Mouse (Mus musculus): ENCODE measurements around the gene Whrn. TPM values are rescaled to one million over a fixed set of nuclear protein-coding genes. Genes with fewer than 3 reads are reported as not detected.

Whrn gene
- polyA plus RNA-seq, 1 experiment from 2014 or later: 4.7 TPM

GRCm38 (mm10) chr4:63414951-63415350, 80.8 kb downstream of the Whrn start:
- no peak overlapping the region for H3K4me2 ChIP-seq
- peaks cover 6% of the 10 kb centered on the region; the same call in 1 of the 2 replicates for H3K4me1 ChIP-seq (ENCODE audit: control insufficient read depth, insufficient read depth, low read length)
- H3K36me3 ChIP-seq (ENCODE audit: control insufficient read depth, insufficient read depth, low read length): no peaks in the 10 kb centered on the region
- no peaks in the 10 kb centered on the region for H3K9me3 ChIP-seq (replicated peaks; ENCODE audit: control insufficient read depth, low read length)
- no peaks in the 10 kb centered on the region for H3K27me3 ChIP-seq (ENCODE audit: control insufficient read depth, insufficient read depth, low read length)
- H3K4me3 ChIP-seq (ENCODE audit: low read depth, low read length): no peak overlapping the region
- 70% methylated on average over 5 of the region's 5 CpGs for WGBS (ENCODE audit: insufficient replicate concordance)
- no peak overlapping the region for H3K27ac ChIP-seq (ENCODE audit: low read depth, low read length)
- ATAC-seq (replicated peaks; ENCODE audit: insufficient number of reproducible peaks, low FRiP score, low TSS enrichment): no peak
- H3K9ac ChIP-seq (ENCODE audit: low read depth, low read length): no peak overlapping the region

GRCm38 (mm10) chr4:63411222-63411621, 84.6 kb downstream of the Whrn start:
- Histone ChIP-seq H3K27ac (ENCODE audit: low read depth, low read length) (no peak overlapping the region), H3K4me1 (ENCODE audit: control insufficient read depth, insufficient read depth, low read length) (peaks cover 8% of the 10 kb centered on the region), H3K36me3 (ENCODE audit: control insufficient read depth, insufficient read depth, low read length) (no peaks in the 10 kb centered on the region), H3K9ac (ENCODE audit: low read depth, low read length) (no peak overlapping the region), H3K9me3 (replicated peaks; ENCODE audit: control insufficient read depth, low read length) (no peaks in the 10 kb centered on the region), H3K4me3 (ENCODE audit: low read depth, low read length) (no peak overlapping the region), H3K27me3 (ENCODE audit: control insufficient read depth, insufficient read depth, low read length) (no peaks in the 10 kb centered on the region; the same call in 1 of the 2 replicates), H3K4me2 (no peak overlapping the region; the same call in 1 of the 2 replicates)
- 61% methylated on average over 5 of the region's 5 CpGs for WGBS (ENCODE audit: insufficient replicate concordance)
- no peak for ATAC-seq (replicated peaks; ENCODE audit: insufficient number of reproducible peaks, low FRiP score, low TSS enrichment)

GRCm38 (mm10) chr4:63410583-63410934, 85.2 kb downstream of the Whrn start:
- Histone ChIP-seq H3K27me3 (ENCODE audit: control insufficient read depth, insufficient read depth, low read length) (no peaks in the 10 kb centered on the region; the same call in 1 of the 2 replicates), H3K9me3 (replicated peaks; ENCODE audit: control insufficient read depth, low read length) (no peaks in the 10 kb centered on the region), H3K9ac (ENCODE audit: low read depth, low read length) (peak overlapping the region; percentile 48), H3K4me3 (ENCODE audit: low read depth, low read length) (peak overlapping the region; percentile 58), H3K4me1 (ENCODE audit: control insufficient read depth, insufficient read depth, low read length) (peaks cover 8% of the 10 kb centered on the region), H3K36me3 (ENCODE audit: control insufficient read depth, insufficient read depth, low read length) (no peaks in the 10 kb centered on the region), H3K27ac (ENCODE audit: low read depth, low read length) (no peak overlapping the region), H3K4me2 (peak overlapping the region; percentile 94)
- under 1% methylated on average over 19 of the region's 19 CpGs for WGBS (ENCODE audit: insufficient replicate concordance)
- peak; percentile 85 for ATAC-seq (replicated peaks; ENCODE audit: insufficient number of reproducible peaks, low FRiP score, low TSS enrichment)

GRCm38 (mm10) chr4:63409908-63410582, 85.7 kb downstream of the Whrn start:
- WGBS (ENCODE audit: insufficient replicate concordance): under 1% methylated on average over 39 of the region's 39 CpGs
- peaks cover 13% of the 10 kb centered on the region for H3K4me1 ChIP-seq (ENCODE audit: control insufficient read depth, insufficient read depth, low read length)
- H3K9ac ChIP-seq (ENCODE audit: low read depth, low read length): peak overlapping the region; percentile 48
- no peak overlapping the region for H3K27ac ChIP-seq (ENCODE audit: low read depth, low read length)
- H3K4me2 ChIP-seq: peak overlapping the region; percentile 94
- H3K9me3 ChIP-seq (replicated peaks; ENCODE audit: control insufficient read depth, low read length): no peaks in the 10 kb centered on the region
- H3K4me3 ChIP-seq (ENCODE audit: low read depth, low read length): peak overlapping the region; percentile 58
- no peaks in the 10 kb centered on the region for H3K36me3 ChIP-seq (ENCODE audit: control insufficient read depth, insufficient read depth, low read length)
- H3K27me3 ChIP-seq (ENCODE audit: control insufficient read depth, insufficient read depth, low read length): no peaks in the 10 kb centered on the region; the same call in 1 of the 2 replicates
- ATAC-seq (replicated peaks; ENCODE audit: insufficient number of reproducible peaks, low FRiP score, low TSS enrichment): peak; percentile 49

GRCm38 (mm10) chr4:63409317-63409907, 86.4 kb downstream of the Whrn start:
- Histone ChIP-seq H3K4me2 (peak overlapping the region; percentile 94), H3K9me3 (replicated peaks; ENCODE audit: control insufficient read depth, low read length) (no peaks in the 10 kb centered on the region), H3K9ac (ENCODE audit: low read depth, low read length) (peak overlapping the region; percentile 48; the same call in 1 of the 2 replicates), H3K4me1 (ENCODE audit: control insufficient read depth, insufficient read depth, low read length) (peaks cover 19% of the 10 kb centered on the region), H3K27me3 (ENCODE audit: control insufficient read depth, insufficient read depth, low read length) (no peaks in the 10 kb centered on the region; the same call in 1 of the 2 replicates), H3K36me3 (ENCODE audit: control insufficient read depth, insufficient read depth, low read length) (no peaks in the 10 kb centered on the region), H3K27ac (ENCODE audit: low read depth, low read length) (no peak overlapping the region), H3K4me3 (ENCODE audit: low read depth, low read length) (peak overlapping the region; percentile 58)
- ATAC-seq (replicated peaks; ENCODE audit: insufficient number of reproducible peaks, low FRiP score, low TSS enrichment): no peak
- WGBS (ENCODE audit: insufficient replicate concordance): 4% methylated on average over 18 of the region's 18 CpGs

- Histone ChIP-seq H3K4me2 (no peak overlapping the region), H3K4me3 (ENCODE audit: low read depth, low read length) (no peak overlapping the region), H3K9ac (ENCODE audit: low read depth, low read length) (no peak overlapping the region), H3K27me3 (ENCODE audit: control insufficient read depth, insufficient read depth, low read length) (no peaks in the 10 kb centered on the region; the same call in 1 of the 2 replicates), H3K4me1 (ENCODE audit: control insufficient read depth, insufficient read depth, low read length) (peaks cover 27% of the 10 kb centered on the region), H3K36me3 (ENCODE audit: control insufficient read depth, insufficient read depth, low read length) (no peaks in the 10 kb centered on the region), H3K9me3 (replicated peaks; ENCODE audit: control insufficient read depth, low read length) (no peaks in the 10 kb centered on the region), H3K27ac (ENCODE audit: low read depth, low read length) (no peak overlapping the region)
- ATAC-seq (replicated peaks; ENCODE audit: insufficient number of reproducible peaks, low FRiP score, low TSS enrichment): peak; percentile 52; the same call in 1 of the 2 replicates
- 5% methylated on average over 8 of the region's 8 CpGs for WGBS (ENCODE audit: insufficient replicate concordance)
These were observed 87.1 kb downstream of the Whrn start for GRCm38 (mm10) chr4:63408649-63409048.

GRCm38 (mm10) chr4:63408247-63408646, 87.5 kb downstream of the Whrn start:
- H3K9me3 ChIP-seq (replicated peaks; ENCODE audit: control insufficient read depth, low read length): no peaks in the 10 kb centered on the region
- H3K36me3 ChIP-seq (ENCODE audit: control insufficient read depth, insufficient read depth, low read length): no peaks in the 10 kb centered on the region
- no peak overlapping the region for H3K9ac ChIP-seq (ENCODE audit: low read depth, low read length)
- H3K27ac ChIP-seq (ENCODE audit: low read depth, low read length): no peak overlapping the region
- no peak for ATAC-seq (replicated peaks; ENCODE audit: insufficient number of reproducible peaks, low FRiP score, low TSS enrichment)
- no peak overlapping the region for H3K4me2 ChIP-seq
- no peaks in the 10 kb centered on the region; the same call in 1 of the 2 replicates for H3K27me3 ChIP-seq (ENCODE audit: control insufficient read depth, insufficient read depth, low read length)
- peaks cover 31% of the 10 kb centered on the region for H3K4me1 ChIP-seq (ENCODE audit: control insufficient read depth, insufficient read depth, low read length)
- H3K4me3 ChIP-seq (ENCODE audit: low read depth, low read length): no peak overlapping the region
- 57% methylated on average over 7 of the region's 7 CpGs for WGBS (ENCODE audit: insufficient replicate concordance)

- no peaks in the 10 kb centered on the region for H3K36me3 ChIP-seq (ENCODE audit: control insufficient read depth, insufficient read depth, low read length)
- H3K9ac ChIP-seq (ENCODE audit: low read depth, low read length): no peak overlapping the region
- H3K4me3 ChIP-seq (ENCODE audit: low read depth, low read length): no peak overlapping the region
- ATAC-seq (replicated peaks; ENCODE audit: insufficient number of reproducible peaks, low FRiP score, low TSS enrichment): no peak
- no peaks in the 10 kb centered on the region for H3K9me3 ChIP-seq (replicated peaks; ENCODE audit: control insufficient read depth, low read length)
- peaks cover 40% of the 10 kb centered on the region for H3K4me1 ChIP-seq (ENCODE audit: control insufficient read depth, insufficient read depth, low read length)
- H3K27ac ChIP-seq (ENCODE audit: low read depth, low read length): no peak overlapping the region
- no peaks in the 10 kb centered on the region; the same call in none of the 2 replicates for H3K27me3 ChIP-seq (ENCODE audit: control insufficient read depth, insufficient read depth, low read length)
- H3K4me2 ChIP-seq: no peak overlapping the region
- 58% methylated on average over 4 of the region's 4 CpGs for WGBS (ENCODE audit: insufficient replicate concordance)
These were observed 90.1 kb downstream of the Whrn start for GRCm38 (mm10) chr4:63405683-63406082.

Data from heart, embryonic 11.5 days (tissue).